Mouse (Mus musculus): ENCODE results near the gene Tacr1.

GRCm38 (mm10) chr6:82603665-82604064 lies 201.5 kb downstream of the Tacr1 start:
- TF ChIP-seq HCFC1 (IDR thresholded peaks at IDR 0.05; ENCODE audit: low read depth, low read length) (no peak), POLR2A (IDR thresholded peaks at IDR 0.05; ENCODE audit: control insufficient read depth in 1 of 2, insufficient read depth in 1 of 2, low read depth in 1 of 2, low read length in 2 of 2, poor library complexity in 1 of 2) (no peak), GABPA (IDR thresholded peaks at IDR 0.05; ENCODE audit: low read depth, low read length) (no peak), CHD2 (IDR thresholded peaks at IDR 0.05; ENCODE audit: low read length) (no peak), CTCF (IDR thresholded peaks at IDR 0.05 in 2 of 3, conservative IDR thresholded peaks at IDR 0.05 in 1 of 3; ENCODE audit: control insufficient read depth in 1 of 3, insufficient read depth in 1 of 3, low read depth in 2 of 3, low read length in 3 of 3, poor library complexity in 1 of 3, severe bottlenecking in 1 of 3) (peak; percentile 56 to 72 (median 64)), MXI1 (IDR thresholded peaks at IDR 0.05; ENCODE audit: low read depth, low read length) (no peak), RCOR1 (IDR thresholded peaks at IDR 0.05; ENCODE audit: low read depth, low read length) (no peak), TAL1 (IDR thresholded peaks at IDR 0.05; ENCODE audit: low read length) (no peak), KAT2A (conservative IDR thresholded peaks at IDR 0.05; ENCODE audit: low read depth, low read length) (no peak)

All from MEL (cell line).